Mouse (Mus musculus) thymus, postnatal 36 days (tissue): Measurements from ENCODE around the gene Rcc1l.
A peak's percentile ranks its signal among the peaks of the same experiment; 100 is the strongest.

ENCODE experiments used
- DNase-seq, 2 experiments: peaks; one replicate each; pipeline ENCODE4 v3.0.0; 2022; ENCODE audit warnings: mixed read lengths in 2 of 2

Gene Rcc1l

DNA sequence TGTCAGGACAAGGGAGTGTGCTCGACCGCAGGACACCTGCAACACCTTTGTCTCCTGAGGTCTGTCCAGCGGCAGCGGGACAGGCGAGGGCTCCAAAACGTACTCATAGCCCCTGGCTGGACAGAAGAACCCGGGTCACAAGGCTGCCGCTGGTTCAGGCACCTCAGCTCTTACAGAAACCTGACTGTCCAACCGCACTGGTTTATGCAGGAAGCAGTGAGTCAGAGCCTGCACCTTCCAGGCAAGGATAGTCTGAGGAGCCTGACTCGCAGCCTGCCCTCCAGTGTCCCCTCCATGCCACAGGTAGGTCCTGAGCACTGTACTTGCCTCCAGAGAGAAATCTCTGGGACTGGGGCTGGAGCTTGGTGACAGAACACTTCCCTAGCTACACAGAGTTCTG is 7.3 kb downstream of the Rcc1l start:
- DNase-seq: no peak

DNA sequence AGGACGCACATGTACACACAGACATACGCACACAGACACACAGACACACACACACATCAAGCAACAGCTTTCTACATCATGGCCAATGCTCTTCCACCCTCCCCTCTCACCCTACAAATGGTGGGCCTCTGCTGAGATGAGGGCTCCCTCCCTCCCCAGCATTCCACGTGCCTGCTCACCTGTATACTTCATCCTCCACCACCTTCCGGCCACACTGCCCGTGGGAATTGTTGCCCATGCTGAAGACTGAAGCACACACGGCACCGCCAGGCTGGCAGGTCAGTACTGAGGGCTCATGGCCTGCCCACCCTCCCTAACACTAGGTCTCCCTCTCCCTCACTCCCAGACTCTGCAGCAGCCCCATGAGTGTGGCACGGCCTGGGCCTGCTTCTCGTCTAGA is 8.5 kb downstream of the Rcc1l start:
- DNase-seq: no peak

DNA sequence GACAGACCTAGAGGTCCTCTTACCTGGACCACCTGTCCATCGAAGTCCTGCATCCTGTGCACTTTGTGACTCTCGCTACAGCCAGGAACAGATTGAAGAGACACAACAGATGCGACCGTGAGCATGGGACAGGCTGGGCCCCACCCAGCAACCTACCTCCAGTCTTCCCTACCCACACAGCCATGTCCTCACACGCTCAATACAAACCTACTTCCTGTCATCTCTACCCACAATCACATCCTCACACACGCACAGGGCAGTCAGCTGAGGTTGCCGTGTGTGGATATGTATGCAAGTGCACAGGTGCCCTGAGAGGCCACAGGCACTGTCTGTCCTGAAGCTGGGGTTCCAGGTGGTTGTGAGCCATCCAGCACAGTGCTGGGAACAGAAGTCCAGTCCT is 9.9 kb downstream of the Rcc1l start:
- no peak for DNase-seq

DNA sequence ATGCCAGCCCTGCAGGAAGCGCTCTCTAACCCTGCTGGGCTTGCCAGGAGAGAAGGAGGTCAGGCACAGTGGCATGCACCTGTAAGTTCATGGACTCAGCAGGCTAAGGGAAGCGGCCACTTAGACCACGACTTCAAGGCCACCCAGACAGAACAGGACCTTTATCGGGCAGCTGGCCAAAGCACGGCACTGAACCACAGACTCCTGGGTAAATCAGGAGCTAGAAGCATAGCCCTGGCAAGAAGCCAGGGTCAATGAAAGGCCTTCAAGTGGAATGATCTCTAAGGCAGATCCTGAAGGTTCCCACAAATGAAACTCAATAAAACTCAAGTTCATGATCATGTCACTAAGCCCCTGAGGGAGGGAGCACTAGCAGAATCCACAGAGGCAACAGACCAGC is 11.9 kb downstream of the Rcc1l start:
- DNase-seq: no peak

DNA sequence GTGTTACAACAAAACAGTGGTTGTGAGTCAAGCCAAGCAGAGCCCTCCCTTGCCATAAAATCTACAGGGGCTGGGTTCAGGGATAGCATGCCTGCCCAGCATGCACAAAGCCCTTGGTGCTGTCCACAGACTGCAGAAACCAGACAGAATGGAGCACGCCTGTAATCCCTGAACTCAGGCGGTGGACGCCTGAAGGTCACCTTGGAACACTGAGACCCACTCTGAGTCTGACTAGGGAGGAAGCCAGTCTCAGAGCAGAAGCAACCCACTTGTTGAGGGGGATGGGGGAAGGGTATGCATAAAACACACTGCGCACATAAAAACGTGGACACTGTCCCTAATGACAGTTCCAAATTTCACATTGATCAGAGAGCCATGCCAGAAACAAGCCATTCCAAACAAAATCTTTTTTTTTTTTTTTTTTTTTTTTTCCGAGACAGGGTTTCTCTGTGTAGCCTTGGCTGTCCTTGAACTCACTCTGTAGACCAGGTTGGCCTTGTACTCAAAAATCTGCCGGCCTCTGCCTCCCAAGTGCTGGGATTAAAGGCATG is 20.6 kb downstream of the Rcc1l start:
- DNase-seq: no peak

DNA sequence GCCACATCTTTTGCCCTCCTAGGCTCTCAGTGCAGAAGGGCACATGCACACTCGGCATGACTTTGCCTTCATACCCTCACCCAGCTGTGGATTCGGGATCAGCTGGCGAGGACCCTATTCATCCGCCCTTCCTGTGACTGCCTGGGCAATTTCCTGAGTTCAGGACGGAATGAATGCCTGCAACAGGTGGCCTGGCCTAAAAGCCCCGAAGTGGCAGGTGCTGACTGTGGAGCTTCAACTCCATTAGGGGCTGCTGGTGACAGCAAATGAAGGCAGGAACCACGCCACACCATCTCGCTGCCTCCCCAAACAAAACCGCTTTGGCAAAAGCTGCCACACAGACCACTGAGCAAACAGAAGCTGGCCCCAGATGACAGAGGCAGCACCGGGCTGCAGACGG is 24.7 kb downstream of the Rcc1l start:
- no peak for DNase-seq

DNA sequence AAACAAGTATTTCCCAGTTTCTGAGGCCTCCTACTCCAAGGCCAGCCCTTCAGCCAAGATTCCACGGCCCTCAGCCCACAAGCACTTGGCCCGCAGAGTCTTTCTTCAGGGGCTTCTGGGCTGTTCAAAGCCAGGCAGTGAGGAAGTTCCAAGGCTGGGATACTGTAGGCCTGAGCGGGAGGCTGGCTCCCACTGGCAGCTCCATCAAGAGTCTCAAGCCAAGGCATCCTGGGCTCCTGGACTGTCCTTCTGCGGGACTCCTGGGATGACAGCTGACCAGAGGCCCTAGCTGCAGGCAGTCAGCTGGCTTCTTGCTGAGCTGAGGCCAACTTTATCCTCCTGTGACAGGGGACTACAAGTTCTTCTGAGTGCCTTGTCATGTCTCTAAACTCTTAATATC is 28.4 kb downstream of the Rcc1l start:
- no peak for DNase-seq

DNA sequence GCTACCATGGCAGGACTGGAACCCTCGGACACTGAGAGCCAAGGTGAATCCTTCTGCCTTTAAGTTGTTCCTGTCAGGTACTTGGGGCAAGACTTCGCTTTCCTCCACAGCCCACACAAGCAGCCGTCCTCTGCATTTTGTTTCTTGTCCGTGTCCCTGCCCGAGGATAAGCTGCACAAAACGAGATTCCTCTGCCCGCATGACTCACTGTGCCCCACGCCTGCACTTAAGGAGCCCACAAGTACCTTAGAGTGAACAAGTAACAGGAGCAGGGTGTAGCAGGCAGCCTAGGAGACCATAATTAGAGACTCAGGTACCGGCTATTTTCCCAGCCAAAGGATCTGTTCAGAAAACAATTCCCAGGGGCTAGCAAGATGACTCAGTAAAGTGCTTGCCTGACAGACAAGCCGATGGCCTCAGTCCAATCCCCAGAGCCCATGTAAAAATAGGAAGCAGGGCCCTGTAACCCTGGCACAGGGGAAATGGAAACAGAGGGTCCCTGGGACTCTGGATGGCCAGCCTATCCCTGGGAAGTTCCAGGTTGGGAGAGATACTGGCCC is 29.3 kb downstream of the Rcc1l start:
- DNase-seq: no peak

DNA sequence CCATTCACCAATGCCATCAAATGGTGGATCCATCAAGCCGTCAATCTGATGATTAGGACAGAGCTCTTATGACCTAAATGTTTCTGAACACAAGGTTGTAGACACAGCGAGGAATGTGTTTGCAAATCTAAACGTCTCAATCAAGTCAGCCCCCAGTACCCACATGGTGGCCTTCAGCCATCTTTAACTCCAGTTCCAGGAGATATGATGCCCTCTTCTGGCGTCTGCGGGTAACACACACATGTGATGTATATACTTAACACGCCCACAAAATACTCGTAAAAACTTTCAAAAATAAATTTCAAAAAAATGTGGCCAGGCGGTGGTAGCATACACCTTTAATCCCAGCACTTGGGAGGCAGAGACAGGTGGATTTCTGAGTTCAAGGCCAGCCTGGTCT is 31.6 kb downstream of the Rcc1l start:
- no peak for DNase-seq

DNA sequence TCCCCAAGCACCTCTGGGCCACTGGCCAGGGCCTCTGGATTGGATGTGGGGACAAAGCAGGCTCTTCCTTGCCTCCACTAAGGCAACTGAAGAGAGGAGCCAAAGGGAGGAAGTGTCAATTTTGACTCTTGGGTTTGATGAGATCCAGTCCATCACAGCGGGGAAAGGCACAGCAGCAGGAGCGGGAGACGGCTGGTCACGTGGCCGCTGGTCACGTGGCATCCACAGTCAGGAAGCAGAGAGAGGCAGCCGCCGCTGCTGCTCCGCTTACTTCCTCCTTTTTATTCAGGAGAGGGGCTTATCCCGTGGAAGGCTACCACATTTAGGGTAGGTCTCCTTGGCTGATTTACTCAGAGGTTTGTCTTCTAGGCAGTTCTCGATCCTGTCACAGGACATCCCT is 34.2 kb downstream of the Rcc1l start:
- DNase-seq: no peak

DNA sequence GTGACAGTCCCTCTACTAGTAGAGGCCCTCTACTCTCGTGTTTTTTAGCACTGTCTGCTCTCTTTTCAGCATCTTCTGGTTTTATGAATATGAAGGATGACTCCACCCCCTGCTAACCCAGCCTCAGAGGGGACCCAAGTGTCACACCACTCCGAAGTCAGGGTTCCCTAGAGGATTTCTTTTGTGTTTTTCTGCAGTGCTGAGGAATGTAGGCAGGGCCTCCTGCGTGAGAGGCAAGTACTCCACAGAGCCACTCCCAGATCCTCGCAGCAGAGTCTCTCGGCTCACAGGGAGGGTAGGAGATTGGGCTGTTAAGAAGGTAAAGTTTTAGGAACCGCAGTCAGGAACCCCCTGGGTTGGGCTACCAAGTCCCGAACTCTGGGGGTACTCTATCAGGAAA is 35.3 kb downstream of the Rcc1l start:
- no peak for DNase-seq

DNA sequence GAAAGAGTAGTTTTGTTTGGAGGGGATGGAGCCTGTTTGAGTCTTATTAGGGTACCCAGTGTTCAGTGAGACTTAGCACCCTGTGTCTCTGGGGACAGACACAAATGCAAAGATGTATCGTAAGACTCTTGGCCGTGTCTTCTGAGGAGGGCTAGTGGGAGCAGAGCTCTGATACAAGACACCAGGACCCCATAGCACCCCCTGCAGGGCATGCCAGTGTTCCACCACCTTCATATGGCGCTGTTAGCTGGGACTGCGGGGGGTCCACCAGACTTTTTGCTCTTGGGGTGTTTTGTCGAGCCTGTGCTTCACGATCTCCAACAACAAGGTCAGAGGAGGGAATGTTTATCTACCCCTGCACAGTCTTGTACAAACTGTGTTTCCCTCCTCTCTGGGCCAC is 37.1 kb downstream of the Rcc1l start:
- DNase-seq: peak in 1 of 2 experiments; percentile 7

DNA sequence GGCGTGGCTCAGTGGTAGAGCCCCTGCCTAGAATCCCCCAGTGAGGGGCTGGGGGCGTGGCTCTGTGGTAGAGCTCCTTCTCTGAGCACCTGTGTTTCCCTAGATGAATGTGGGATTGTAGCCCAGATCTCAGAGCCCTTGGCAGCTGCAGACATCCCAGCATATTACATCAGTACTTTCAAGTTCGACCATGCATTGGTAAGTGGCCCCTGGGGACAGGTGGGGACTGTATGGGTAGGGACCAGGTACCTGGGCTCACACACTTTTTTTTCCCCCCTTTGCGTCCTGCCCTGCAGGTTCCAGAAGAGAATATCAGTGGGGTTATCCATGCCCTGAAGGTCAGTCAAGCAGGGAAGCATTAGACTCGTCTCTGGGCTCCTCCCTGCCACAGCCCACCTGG is 38.6 kb downstream of the Rcc1l start:
- no peak for DNase-seq

DNA sequence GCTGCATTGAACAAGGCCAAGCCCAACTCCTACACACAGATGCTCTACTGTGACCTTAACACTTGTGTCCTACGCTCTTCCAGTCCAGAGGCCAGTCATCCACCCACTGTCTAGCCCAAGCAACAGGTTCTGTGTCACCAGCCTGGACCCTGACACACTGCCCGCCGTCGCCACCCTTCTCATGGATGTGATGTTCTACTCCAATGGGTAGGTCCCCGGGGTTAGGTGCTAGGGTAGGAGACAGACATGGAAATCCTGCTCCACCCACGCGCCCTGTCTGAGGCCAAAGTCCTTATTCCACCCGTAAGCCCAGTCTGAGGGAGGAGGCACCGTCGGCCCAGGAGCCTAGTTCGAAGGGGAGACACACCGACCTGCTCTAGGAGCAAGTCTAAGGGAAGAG is 40.6 kb downstream of the Rcc1l start:
- no peak for DNase-seq

DNA sequence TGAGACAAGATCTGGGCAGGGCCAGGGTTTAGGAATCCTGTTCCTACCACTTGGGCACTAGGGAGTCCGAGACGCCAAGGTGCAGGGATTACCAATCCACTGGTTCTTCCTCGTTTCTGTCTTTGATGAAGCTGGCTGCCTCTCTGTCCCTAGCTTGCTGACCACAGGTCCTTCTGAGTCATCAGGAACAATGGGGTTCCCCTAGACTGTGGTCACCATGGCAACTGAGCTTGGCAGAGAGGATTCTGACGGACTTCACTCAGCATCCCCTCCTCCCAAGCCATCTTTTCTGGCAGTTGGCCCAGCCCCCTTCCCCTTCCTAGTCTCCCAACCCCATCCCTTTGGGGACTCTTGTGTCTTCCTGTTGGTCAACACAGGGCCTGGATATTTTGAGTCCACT is 45.0 kb downstream of the Rcc1l start:
- no peak for DNase-seq

DNA sequence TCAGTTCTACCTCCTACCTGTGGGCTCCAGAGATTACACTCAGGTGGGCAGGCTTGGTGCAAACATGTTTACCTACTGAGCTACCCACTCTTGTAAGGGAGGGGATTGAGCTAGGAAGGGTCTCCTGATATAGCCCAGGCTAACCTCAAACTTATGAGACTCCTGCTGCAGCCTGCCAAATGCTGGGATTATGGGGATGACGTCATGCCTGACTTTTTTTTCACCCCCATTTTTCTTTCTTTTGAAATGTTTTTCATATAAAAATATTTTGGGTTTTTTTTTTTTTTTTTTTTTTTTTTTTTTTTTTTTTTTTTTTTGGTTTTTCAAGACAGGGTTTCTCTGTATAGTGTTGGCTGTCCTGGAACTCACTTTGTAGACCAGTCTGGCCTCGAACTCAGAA is 50.3 kb downstream of the Rcc1l start:
- DNase-seq: no peak

DNA sequence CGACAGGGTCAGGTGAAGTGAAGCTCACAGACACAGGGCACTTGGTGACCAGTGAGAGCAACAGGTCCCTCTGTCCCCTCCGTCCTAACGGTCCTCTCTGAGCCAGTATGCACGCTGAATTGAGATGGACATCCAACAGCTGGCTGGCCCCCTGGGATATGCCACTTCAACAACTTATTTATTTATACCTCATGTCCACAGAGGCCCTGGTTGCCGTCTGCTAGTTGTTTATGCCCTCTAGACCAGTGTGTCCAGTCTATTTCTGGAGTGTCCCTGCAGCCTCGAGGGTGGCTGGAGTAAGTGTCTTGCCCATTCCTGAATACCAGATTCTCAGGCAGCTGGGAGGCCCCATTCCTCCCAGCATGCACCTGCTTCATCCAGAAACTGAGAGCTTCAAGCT is 52.7 kb downstream of the Rcc1l start:
- DNase-seq: no peak

DNA sequence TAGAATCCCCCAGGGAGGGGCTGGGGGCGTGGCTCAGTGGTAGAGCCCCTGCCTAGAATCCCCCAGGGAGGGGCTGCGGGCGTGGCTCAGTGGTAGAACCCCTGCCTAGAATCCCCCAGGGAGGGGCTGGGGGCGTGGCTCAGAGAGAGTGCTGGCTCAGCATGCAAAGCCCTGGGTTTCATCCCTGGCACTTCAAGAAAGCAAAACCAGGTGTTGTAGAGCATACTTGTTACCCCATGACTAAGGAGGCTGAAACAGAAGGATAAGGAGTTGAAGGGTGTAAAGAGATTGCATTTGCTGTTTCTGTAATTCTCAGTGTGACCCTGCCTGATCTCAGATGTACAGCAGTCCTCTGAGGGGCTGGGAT is 54.7 kb downstream of the Rcc1l start:
- DNase-seq: no peak

DNA sequence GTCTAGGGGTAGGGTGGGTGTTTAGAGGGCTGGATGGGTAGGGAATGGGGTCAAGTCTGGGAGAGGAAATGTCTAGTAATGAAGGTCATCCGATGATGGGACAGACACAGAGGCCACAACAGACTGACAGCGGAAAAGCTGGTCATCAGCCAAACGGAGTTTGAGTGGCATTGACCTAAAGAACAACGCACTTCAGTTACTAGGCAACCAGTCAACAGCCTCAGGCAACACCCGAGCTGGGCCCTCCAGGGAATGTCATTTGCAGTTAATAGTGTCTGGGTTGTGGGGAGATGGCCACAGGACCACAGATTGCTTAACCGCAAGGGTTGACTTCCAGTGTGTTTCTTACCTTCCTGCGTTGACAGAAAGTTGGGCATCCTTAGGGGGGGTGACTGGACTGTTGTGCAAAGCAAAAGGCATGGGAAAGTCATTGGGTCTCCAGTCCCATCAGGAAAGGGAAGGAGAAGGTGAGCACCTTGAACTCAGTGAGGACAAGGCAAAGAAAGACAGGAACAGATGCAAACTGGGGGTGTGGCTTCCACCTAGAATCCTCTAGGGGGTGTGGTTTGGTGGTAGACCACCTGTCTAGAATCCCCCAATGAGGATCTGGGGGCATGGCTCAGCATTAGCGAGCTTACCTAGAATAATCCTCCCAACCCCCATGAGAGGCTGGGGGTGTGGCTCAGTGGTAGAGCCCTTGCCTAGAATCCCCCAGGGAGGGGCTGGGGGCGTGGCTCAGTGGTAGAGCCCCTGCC is 55.3 kb downstream of the Rcc1l start:
- DNase-seq: no peak

DNA sequence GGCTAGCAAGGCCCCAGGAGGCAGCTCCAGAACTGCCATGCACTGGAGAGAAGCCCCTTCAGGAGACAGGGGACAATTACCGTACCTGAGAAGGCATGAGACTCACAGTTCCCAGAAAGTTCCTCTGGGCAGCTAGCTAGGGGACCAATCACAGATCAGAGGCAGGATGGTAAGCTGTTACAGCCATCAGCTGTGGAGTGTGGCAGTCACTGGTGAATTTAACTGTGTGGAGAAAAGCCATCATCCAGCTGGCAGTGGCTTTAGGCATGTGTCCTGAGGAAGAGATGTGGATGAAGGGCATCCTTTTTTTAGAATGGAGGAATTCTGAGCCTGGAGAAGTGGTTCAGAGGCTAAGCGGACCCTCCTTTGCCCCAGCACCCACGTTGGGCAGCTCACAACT is 56.4 kb downstream of the Rcc1l start:
- no peak for DNase-seq

DNA sequence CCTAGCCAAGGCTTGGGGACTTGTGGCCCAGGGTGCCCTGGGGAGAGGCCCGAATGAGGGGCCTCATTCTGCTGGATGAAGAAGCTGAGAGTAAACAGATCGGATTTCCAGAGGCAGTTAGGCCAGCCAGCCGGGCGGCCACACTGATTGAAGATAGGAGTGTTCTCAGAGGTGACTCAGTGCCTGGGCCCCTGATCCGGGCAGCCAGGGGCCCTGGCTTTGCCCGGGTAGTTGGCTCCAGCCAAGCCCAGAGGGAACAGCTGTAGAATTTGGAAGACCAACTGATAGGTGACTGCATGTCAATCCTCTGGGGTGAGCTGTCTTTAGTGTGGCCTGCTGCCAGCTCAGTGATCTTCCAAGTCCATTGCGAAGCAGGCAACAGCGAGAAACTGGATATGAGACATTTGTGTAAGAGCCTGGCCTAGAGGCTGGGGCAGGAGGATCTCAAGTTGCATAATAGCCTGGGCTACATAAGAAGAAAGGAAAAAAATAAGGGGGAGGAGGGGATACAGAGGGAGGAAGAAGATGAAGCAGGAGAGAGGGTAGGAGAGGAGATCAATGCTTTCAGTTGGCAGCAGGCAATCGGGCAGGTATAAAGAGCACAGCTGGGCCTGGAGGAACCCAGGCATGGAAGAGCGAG is 57.0 kb downstream of the Rcc1l start:
- DNase-seq: no peak

DNA sequence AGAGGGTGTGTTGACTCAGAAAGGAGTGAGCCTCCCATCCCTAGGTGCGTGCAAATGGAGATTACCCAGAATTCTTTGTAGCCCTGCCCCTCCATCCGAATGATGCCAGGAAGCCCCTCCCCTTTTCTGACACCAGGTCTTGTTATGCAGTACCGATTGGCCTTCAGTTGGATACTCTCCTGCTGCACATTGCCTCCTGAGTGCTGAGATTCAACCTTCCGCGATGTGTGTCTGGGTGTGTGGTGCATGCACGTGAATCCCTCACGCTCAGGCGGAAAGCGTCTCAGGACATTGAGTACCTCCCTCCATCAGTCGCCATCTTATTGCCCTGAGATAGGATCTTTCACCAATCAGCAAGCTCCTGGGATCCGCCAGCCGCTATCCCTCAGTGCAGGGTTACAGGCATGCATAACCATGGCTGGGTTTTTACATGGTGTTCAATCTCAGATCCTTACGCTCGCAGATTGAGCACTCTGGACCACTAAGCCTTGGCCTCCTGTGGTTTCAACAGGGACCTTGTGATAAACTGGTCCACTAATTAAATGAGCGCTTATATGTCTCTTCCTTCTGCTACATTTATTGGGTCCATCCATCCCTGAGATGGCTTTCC is 57.7 kb downstream of the Rcc1l start:
- DNase-seq: no peak

DNA sequence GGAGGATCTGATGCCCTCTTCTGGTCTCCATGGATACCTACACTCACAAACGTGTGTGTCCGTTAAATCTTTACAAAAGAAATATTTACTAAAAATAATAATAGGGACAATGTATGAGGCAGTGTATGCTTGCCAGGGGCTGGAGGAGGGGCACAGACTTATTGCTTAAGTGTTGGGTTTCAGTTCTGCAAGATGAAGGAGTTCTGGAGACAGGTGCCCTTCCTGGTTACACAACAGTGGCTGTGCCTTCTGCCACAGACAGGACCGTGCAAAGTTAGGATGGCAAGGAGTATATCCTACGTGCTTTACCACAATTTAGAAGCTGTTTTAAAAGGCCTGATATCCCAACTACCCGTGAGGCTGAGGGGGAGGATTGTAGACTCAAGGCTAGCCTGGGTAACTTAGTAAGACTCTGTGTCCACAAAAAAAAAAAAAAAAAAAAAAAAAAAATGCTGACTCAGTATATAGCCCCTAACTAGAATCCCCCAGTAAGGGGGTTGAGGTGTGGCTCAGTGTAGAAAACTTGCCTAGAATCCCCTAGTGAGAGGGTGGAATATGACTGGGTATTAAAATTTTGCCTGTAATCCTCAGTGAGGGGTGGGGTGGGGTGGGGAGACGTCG is 60.8 kb downstream of the Rcc1l start:
- no peak for DNase-seq

DNA sequence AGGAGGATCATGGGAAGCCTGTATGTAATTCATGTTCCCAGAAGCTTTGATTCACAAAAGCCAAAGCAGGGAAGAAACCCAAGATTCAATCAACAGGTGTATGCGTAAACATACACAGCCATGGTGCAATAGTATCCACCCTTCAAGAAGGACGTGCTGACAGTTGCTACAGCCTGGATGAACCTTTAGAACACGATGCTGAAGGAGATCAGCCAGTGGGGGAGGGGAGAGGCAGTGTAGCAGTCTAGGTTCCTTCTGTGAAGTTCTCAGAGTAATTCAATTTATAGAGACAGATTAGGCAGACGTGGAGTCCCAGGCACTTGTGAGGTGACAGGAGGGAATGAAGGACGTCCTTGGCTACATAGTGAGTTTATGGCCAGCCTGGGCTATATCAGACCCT is 61.6 kb downstream of the Rcc1l start:
- DNase-seq: no peak
